Mouse (Mus musculus) bone marrow, adult 2 months (tissue): ENCODE data around the gene Hey2. TPM values are rescaled to one million over a fixed set of nuclear protein-coding genes. Genes with fewer than 3 reads are reported as not detected.

Source experiments
- H3K27ac ChIP-seq: fragments of 200-500 bp; 2 replicates; pipeline ENCODE4 v1.5.1; 2012; ENCODE audit warnings: low read depth, mild to moderate bottlenecking, control low read depth, inconsistent platforms, low read length; ENCODE audit not compliant: control insufficient read depth, poor library complexity, insufficient read depth
- H3K4me1 ChIP-seq: fragments of 200-500 bp; 2 replicates; pipeline ENCODE4 v1.6.1; 2011; ENCODE audit warnings: low read length; ENCODE audit not compliant: control insufficient read depth, insufficient read depth
- H3K4me3 ChIP-seq: fragments of 200-500 bp; replicated peaks from 2 replicates; pipeline ENCODE3; 2011; ENCODE audit warnings: mild to moderate bottlenecking, low read depth, low read length, control low read depth; ENCODE audit not compliant: control insufficient read depth
- CTCF ChIP-seq: fragments of 200-500 bp; IDR thresholded peaks from 2 replicates; pipeline ENCODE4 v1.5.1; 2011; ENCODE audit warnings: low read length, control low read depth; ENCODE audit not compliant: control insufficient read depth, insufficient read depth
- POLR2A ChIP-seq: fragments of 200-500 bp; IDR thresholded peaks from 2 replicates; pipeline ENCODE4 v1.6.1; 2011; ENCODE audit warnings: low read depth, mild to moderate bottlenecking, control low read depth, low read length, borderline replicate concordance; ENCODE audit not compliant: control insufficient read depth
- WGBS: fragments of 180-500 bp; shearing (Covaris S2); methylation state at CpG from one replicate; pipeline ENCODE4 v1.1.7; 2018; 5-methylcytosine and 5-hydroxymethylcytosine counted together
- polyA plus RNA-seq: library from polyadenylated mRNA; stranded (reverse); fragments of >200 nt; gene quantifications from 2 replicates; pipeline ENCODE4 v1.2.4, GENCODE M21; 2011; ENCODE audit warnings: low replicate concordance; ENCODE audit not compliant: missing spikeins, insufficient read depth, insufficient read length

Gene Hey2
- polyA plus RNA-seq: 0.50 and 0.77 TPM in 2 replicates

- Histone ChIP-seq H3K4me1 (no peaks in the 10 kb centered on the region; the same call in 1 of the 2 replicates), H3K27ac (no peak within 1 kb of the TSS), H3K4me3 (peak within 1 kb of the TSS; percentile 48)
- TF ChIP-seq POLR2A: no peak
- WGBS: under 1% methylated on average over 70 of the region's 70 CpGs
Observed at GRCm38 (mm10) chr10:30842643-30843437, at the start of gene Hey2. Gene Hey2 (minus strand): TSS chr10:30842801.

DNA sequence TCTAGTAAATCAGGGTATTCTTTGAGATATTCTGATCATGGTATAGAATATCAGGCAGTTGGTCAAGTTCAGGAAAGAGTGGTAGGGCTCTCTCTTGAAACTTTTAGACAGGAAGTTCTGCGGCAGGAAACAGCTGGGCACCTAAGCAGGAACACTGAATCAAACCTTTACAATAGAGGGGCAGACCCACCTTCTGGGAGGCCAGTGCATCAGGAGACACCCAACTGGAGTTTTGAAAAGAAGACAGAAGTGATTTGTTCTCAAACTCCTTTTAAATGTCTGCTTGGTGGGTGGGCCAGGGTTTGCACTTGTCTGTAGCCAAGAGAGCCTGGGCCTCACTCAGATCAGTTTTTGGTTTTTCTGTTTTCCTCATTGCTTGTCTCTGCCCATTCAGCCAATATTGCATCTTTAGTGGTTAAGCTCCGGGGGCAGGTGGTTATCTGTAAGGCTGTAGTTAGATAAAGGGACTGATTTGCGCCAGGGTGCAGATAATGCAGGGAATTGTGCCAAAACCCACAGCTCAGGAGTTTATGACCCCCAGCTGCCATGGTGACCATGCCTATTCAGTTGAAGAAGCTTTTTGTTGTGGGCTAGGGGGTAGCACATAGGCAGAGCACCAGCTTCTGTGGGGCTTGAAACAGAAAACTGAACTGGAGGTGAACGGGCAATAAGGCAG is 40.6 kb upstream of the Hey2 start:
- TF ChIP-seq CTCF: no peak
- TF ChIP-seq POLR2A: no peak
- H3K27ac ChIP-seq: no peak overlapping the region
- H3K4me3 ChIP-seq: no peak overlapping the region
- WGBS: 12% methylated on average over 4 of the region's 4 CpGs
- no peaks in the 10 kb centered on the region for H3K4me1 ChIP-seq

DNA sequence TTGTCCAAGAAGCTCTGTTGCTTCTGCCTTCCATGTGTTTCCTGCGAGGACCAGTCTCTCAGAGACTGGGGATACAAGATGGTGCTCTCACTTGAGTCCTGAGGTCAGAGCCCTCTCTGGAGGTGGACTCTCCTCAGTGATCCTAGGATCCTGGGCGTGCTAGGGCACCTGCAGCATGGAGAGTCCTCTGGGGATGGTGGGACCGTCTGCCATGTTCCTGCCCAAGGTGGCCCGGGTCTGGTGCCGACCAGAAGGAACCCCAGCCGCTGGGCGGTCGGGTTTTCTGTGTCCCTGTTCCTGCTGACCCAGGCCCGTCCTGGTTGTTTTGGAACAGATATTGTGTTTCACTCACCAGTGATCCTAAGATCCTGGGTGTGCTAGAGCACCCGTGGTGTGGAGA is 38.5 kb upstream of the Hey2 start:
- WGBS: 76% methylated on average over 10 of the region's 10 CpGs
- Histone ChIP-seq H3K4me1 (no peaks in the 10 kb centered on the region), H3K27ac (no peak overlapping the region), H3K4me3 (no peak overlapping the region)
- TF ChIP-seq CTCF: no peak
- no peak for TF ChIP-seq POLR2A

DNA sequence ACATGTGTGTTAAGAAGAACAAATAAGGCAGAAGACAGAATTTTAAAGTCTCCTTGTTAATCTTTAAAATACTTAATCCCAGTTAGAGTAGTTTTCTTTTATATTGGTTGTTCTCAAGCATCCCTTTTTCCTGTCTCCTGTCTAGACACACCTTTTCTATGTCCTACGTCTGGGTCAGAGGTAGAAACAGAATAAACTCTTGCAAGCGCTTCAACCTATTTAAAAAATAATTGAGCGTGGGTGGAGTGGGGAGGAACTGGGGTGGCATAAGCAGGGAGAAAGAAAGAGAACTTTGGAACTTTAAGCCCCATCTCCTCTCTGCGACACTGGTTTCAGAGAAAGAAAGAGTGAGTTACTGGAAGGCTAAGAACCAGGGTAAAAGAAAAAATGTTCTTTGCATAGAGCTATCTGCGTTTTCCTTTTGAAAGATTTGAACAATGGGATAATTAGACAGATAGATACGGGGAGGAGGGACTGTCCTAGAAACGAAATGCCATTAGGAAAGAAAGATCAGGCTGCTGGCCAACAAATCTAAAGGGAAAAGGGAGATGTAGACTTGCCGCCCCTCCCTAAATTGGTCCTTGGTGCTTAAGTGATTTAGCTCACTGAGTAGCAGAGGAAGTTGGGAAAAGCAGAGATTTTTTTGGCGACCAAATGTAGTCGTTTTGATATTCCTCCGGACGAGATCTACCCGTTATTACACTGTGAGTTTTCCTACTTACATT is 2.7 kb upstream of the Hey2 start:
- H3K4me3 ChIP-seq: no peak overlapping the region
- no peak overlapping the region for H3K27ac ChIP-seq
- WGBS: 24% methylated on average over 13 of the region's 13 CpGs
- no peaks in the 10 kb centered on the region; the same call in 1 of the 2 replicates for H3K4me1 ChIP-seq
- TF ChIP-seq POLR2A (no peak), CTCF (no peak)

- H3K4me1 ChIP-seq: no peaks in the 10 kb centered on the region; the same call in 1 of the 2 replicates
- TF ChIP-seq CTCF (no peak), POLR2A (no peak)
- no peak overlapping the region for H3K4me3 ChIP-seq
- WGBS: 10% methylated on average over 30 of the region's 30 CpGs
- H3K27ac ChIP-seq: no peak overlapping the region
Observed at GRCm38 (mm10) chr10:30844191-30845010, 1.8 kb upstream of the Hey2 start.

GRCm38 (mm10) chr10:30843438-30844190 is 1.0 kb upstream of the Hey2 start:
- TF ChIP-seq CTCF (no peak), POLR2A (no peak)
- Histone ChIP-seq H3K4me3 (no peak overlapping the region), H3K4me1 (no peaks in the 10 kb centered on the region; the same call in 1 of the 2 replicates), H3K27ac (no peak overlapping the region)
- WGBS: 4% methylated on average over 21 of the region's 21 CpGs

GRCm38 (mm10) chr10:30842228-30842627 is 373 bp downstream of the Hey2 start:
- H3K4me3 ChIP-seq: peak overlapping the region; percentile 48
- TF ChIP-seq CTCF (no peak), POLR2A (no peak)
- no peak overlapping the region for H3K27ac ChIP-seq
- 2% methylated on average over 29 of the region's 29 CpGs for WGBS
- no peaks in the 10 kb centered on the region; the same call in 1 of the 2 replicates for H3K4me1 ChIP-seq

- no peak for TF ChIP-seq CTCF
- TF ChIP-seq POLR2A: no peak
- Histone ChIP-seq H3K4me1 (no peaks in the 10 kb centered on the region; the same call in 1 of the 2 replicates), H3K4me3 (no peak overlapping the region), H3K27ac (no peak overlapping the region)
- 73% methylated on average over 5 of the region's 5 CpGs for WGBS
Observed at GRCm38 (mm10) chr10:30840824-30841223, 1.8 kb downstream of the Hey2 start.
